Mouse (Mus musculus): ENCODE results near the gene Dhrs13. TPM values are rescaled to one million over a fixed set of nuclear protein-coding genes. Genes with fewer than 3 reads are reported as not detected.
A peak's percentile ranks its signal among the peaks of the same experiment; 100 is the strongest.
"Not testable (repeated sequence)": the region's sequence is repeated elsewhere in the genome, so short reads cannot be mapped to it uniquely, and the experiment has no call there.

Dhrs13 gene
- polyA plus RNA-seq, 1 experiment from 2014 or later, result 15.8 TPM

DNA sequence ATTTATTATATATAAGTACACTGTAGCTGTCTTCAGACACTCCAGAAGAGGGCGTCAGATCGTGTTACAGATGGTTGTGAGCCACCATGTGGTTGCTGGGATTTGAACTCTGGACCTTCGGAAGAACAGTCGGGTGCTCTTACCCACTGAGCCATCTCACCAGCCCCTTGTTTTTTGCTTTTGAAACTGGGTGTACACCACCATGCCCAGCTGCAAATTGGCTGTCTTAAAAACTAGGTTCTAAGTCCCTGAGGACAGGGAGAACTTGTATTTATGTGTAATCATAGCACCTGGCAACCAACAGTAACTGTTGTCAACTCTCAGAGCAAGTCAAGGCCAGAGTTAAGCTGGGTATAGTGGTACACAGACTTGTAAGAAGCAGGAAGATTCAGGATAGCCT, 16.6 kb downstream of the Dhrs13 start:
- H3K9me3 ChIP-seq (replicated peaks); H3K4me3 ChIP-seq; ATAC-seq (ENCODE audit: insufficient number of reproducible peaks, low FRiP score); H3K9ac ChIP-seq; H3K4me2 ChIP-seq; H3K27ac ChIP-seq (ENCODE audit: poor library complexity, severe bottlenecking); H3K27me3 ChIP-seq (replicated peaks): not testable (repeated sequence)
- 91% methylated on average over 4 of the region's 4 CpGs for WGBS
- Histone ChIP-seq H3K36me3 (peaks cover 32% of the 10 kb centered on the region), H3K4me1 (replicated peaks) (peaks cover 12% of the 10 kb centered on the region)

DNA sequence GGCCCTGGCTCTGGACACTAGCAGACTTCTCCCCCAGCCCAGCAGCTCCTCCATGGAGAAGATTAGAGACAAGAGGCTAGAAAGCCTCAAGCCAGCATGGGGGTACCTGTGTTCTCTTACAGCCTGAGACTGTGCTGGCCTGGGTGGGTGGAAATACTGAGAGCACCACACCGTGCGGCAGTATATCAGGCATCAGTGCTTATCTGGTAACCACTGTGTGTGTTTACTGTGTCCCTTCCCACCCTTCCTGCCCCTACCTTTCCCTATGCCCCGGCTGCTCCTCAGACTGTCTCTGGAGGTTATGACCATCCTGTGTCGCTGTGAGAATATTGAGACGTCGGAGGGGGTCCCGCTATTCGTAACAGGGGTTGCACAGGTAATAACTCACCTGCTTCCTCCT, 21.0 kb downstream of the Dhrs13 start:
- Histone ChIP-seq H3K4me1 (replicated peaks) (no peaks in the 10 kb centered on the region), H3K27ac (ENCODE audit: poor library complexity, severe bottlenecking) (no peak overlapping the region), H3K36me3 (peaks cover 65% of the 10 kb centered on the region), H3K27me3 (replicated peaks) (no peaks in the 10 kb centered on the region), H3K9ac (no peak overlapping the region), H3K4me3 (no peak overlapping the region), H3K9me3 (replicated peaks) (no peaks in the 10 kb centered on the region), H3K4me2 (no peak overlapping the region)
- 77% methylated on average over 8 of the region's 8 CpGs for WGBS
- no peak for ATAC-seq (ENCODE audit: insufficient number of reproducible peaks, low FRiP score)

DNA sequence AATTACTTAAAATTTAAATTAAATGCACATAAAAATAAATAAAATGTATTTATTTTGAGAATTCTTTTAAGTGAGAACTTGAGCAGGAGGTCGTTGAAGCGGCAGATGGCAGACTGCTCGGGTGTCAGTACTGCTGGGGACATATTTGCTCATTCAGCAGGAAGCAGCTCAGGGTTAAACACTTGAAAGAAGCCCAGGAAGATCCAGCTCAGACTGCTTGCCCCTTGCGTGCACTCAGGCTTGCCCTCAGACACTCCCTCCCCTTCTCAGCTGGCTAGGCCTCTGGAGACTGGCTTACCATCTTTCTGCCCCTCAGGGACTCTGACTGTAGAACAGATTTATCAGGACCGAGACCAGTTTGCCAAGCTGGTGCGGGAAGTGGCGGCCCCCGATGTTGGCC, 24.9 kb downstream of the Dhrs13 start:
- no peak overlapping the region for H3K27ac ChIP-seq (ENCODE audit: poor library complexity, severe bottlenecking)
- H3K9ac ChIP-seq, result no peak overlapping the region
- H3K36me3 ChIP-seq, result peaks cover 65% of the 10 kb centered on the region
- no peaks in the 10 kb centered on the region for H3K27me3 ChIP-seq (replicated peaks)
- peaks cover 5% of the 10 kb centered on the region; the same call in 1 of the 2 replicates for H3K4me1 ChIP-seq (replicated peaks)
- H3K4me2 ChIP-seq, result no peak overlapping the region
- H3K4me3 ChIP-seq, result no peak overlapping the region
- 85% methylated on average over 8 of the region's 8 CpGs for WGBS
- H3K9me3 ChIP-seq (replicated peaks), result no peaks in the 10 kb centered on the region
- ATAC-seq (ENCODE audit: insufficient number of reproducible peaks, low FRiP score), result no peak

DNA sequence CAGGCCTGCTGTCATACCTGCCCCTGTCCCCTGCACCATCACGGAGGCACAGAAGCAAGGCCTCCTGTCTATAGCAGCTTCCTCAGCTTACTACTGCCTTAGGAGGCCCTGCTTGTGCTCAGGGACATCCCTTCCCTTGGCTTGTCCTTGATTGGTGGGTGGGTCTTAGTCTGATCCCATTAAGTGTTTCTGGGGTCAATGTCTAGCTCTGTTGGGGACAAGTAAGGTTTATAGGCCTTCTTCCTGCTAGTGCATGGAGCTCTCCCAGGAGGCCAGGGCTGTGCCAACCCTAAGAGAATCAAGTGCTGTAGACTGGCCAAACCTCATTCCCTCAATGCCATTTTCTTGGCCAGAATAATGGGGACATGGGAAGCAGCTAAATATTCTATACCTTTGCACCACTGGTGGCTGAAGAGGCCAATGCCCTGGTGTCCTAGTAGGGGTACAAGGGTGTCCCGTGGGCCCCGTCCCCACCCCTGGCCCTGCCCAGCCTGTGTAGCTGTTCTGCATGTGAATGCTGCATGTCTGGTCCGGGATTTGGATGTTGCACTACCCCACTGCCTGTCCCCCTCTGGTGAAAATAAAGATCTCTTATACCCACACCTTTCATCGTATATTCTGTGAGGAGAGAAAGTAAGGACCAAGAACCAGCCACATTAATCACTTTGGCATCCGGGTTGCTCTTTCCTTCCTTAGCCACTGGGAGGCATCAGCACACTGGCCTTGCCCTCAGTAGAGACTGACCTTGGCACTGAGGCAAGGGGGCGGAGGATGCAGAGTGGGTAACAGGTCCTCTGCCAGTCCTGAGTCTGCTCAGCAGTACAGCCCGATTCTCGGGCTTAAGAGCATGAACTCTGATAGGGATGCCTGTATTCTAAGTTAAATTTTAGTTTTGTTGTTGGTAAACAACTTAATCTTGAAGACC, 28.0 kb downstream of the Dhrs13 start:
- Histone ChIP-seq H3K4me1 (replicated peaks) (peaks cover 6% of the 10 kb centered on the region; the same call in 1 of the 2 replicates), H3K36me3 (peaks cover 47% of the 10 kb centered on the region), H3K9me3 (replicated peaks) (no peaks in the 10 kb centered on the region), H3K27ac (ENCODE audit: poor library complexity, severe bottlenecking) (no peak overlapping the region), H3K4me2 (no peak overlapping the region), H3K27me3 (replicated peaks) (no peaks in the 10 kb centered on the region), H3K9ac (no peak overlapping the region), H3K4me3 (no peak overlapping the region)
- ATAC-seq (ENCODE audit: insufficient number of reproducible peaks, low FRiP score), result peak; percentile 79
- WGBS, result 51% methylated on average over 9 of the region's 9 CpGs

DNA sequence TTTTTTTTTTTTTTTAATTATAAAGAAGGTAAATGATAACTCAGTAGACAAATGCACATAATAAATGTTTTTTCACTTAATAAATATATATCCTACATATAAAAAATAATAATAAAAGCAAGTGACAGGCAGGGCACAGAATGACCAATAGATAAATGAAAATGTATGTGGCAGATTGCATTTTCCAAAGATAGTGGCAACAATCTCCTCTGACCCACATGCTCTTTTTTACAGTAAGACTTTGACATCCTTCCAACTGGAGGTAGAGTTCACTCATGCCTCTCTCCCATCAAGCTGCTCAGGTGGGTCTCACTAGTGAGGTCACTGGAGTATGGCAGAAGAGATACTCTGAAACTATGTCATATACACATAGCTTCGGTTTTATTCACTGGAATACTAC, 30.5 kb downstream of the Dhrs13 start:
- Histone ChIP-seq H3K4me2 (no peak overlapping the region), H3K27me3 (replicated peaks) (no peaks in the 10 kb centered on the region), H3K4me3 (no peak overlapping the region), H3K9me3 (replicated peaks) (no peaks in the 10 kb centered on the region), H3K36me3 (peaks cover 25% of the 10 kb centered on the region), H3K9ac (no peak overlapping the region), H3K4me1 (replicated peaks) (peaks cover 6% of the 10 kb centered on the region; the same call in 1 of the 2 replicates), H3K27ac (ENCODE audit: poor library complexity, severe bottlenecking) (no peak overlapping the region)
- no peak for ATAC-seq (ENCODE audit: insufficient number of reproducible peaks, low FRiP score)
- 70% methylated on average over 1 of the region's 1 CpGs for WGBS

DNA sequence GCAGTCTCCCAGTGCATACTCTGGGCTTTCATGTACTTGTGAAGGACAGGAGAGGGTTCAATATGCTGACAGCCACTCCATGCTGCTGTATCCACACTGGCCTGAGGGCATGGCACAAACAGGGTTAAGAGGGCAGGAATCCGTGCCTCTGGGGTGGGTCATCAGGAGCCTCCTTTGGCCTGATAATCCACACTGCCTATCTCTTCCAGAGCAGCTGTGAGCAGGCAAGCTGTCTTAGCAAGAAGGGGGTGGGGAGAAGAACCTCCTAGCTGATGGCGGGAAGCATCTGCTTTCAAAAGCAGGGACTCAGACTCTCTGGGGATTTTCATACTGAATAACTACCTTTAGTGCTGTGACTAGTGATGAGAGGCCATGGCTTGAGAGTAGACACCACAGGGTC, 33.8 kb downstream of the Dhrs13 start:
- Histone ChIP-seq H3K4me2 (no peak overlapping the region), H3K4me3 (no peak overlapping the region), H3K9ac (no peak overlapping the region), H3K27me3 (replicated peaks) (no peaks in the 10 kb centered on the region), H3K9me3 (replicated peaks) (no peaks in the 10 kb centered on the region), H3K36me3 (no peaks in the 10 kb centered on the region), H3K27ac (ENCODE audit: poor library complexity, severe bottlenecking) (no peak overlapping the region), H3K4me1 (replicated peaks) (peaks cover 11% of the 10 kb centered on the region)
- peak; percentile 74 for ATAC-seq (ENCODE audit: insufficient number of reproducible peaks, low FRiP score)
- 31% methylated on average over 2 of the region's 2 CpGs for WGBS

DNA sequence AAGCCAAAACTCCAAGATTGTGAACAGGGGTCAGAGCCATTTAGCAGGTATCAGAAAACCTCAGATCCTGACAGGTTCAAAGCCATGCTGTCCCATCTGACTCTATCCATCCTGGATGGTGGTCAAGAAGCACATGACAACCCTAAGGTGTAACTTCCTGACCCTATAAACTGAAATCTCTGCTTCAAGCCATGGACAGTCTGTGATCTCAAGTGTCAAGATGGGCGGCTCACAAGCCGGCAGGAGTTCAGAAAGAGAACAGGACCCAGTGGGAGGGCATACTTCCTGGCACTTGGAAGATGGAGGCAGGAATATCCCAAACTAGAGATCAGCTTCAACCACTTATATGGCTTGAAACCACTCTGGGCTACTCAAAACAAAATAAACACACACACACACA, 34.6 kb downstream of the Dhrs13 start:
- 0 out of 2 replicates have a peak overlapping the region, but pooled peaks have one; percentile 0 for H3K4me2 ChIP-seq
- ATAC-seq (ENCODE audit: insufficient number of reproducible peaks, low FRiP score), result no peak
- peaks cover 11% of the 10 kb centered on the region for H3K4me1 ChIP-seq (replicated peaks)
- no peak overlapping the region for H3K4me3 ChIP-seq
- 60% methylated on average over 2 of the region's 2 CpGs for WGBS
- H3K9ac ChIP-seq, result no peak overlapping the region
- peaks cover 1% of the 10 kb centered on the region; the same call in 1 of the 2 replicates for H3K36me3 ChIP-seq
- H3K27ac ChIP-seq (ENCODE audit: poor library complexity, severe bottlenecking), result no peak overlapping the region
- no peaks in the 10 kb centered on the region for H3K27me3 ChIP-seq (replicated peaks)
- no peaks in the 10 kb centered on the region for H3K9me3 ChIP-seq (replicated peaks)

DNA sequence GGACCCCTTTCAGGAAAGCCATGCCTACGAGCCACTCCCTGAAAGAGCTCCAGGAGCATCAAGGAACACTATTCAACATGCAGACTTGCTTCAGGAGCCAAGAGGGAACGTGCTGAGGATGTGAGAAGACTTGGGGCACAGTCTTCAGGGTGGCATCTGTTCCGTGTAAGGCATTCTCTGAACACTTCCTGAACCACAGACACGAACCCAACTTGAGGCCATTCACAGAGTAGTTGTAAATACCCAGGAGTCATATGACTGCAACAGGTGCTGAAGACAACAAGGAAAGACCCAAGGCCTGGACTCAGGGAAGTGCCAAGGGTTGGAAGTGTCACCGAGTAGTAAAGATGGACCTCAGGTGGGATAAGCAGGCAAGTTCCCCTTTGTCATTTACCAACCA, 35.5 kb downstream of the Dhrs13 start:
- no peak overlapping the region for H3K4me2 ChIP-seq
- ATAC-seq (ENCODE audit: insufficient number of reproducible peaks, low FRiP score), result no peak
- H3K36me3 ChIP-seq, result peaks cover 10% of the 10 kb centered on the region
- no peak overlapping the region for H3K27ac ChIP-seq (ENCODE audit: poor library complexity, severe bottlenecking)
- peaks cover 12% of the 10 kb centered on the region for H3K4me1 ChIP-seq (replicated peaks)
- no peak overlapping the region for H3K4me3 ChIP-seq
- no peaks in the 10 kb centered on the region for H3K9me3 ChIP-seq (replicated peaks)
- 75% methylated on average over 5 of the region's 5 CpGs for WGBS
- H3K9ac ChIP-seq, result no peak overlapping the region
- H3K27me3 ChIP-seq (replicated peaks), result no peaks in the 10 kb centered on the region

DNA sequence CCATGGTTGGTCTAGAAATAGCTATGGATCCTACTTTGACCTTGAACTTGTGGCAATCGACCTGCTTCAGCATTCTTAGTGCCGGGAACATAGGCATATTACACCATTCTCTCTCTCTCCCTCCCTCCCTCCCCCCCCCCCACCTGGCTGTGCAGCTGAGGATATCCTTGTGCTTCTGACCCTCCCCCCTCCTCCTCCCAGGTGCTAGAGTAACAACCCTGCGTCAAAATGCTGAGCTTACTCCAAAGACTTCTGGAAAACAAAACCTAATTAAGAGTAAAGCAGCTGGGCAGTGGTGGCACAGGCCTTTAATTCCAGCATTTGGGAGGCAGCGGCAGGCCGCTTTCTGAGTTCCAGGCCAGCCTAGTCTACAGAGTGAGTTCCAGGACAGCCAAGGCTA, 37.0 kb downstream of the Dhrs13 start:
- Histone ChIP-seq H3K4me3 (no peak overlapping the region), H3K9me3 (replicated peaks) (no peaks in the 10 kb centered on the region), H3K4me2 (0 out of 2 replicates have a peak overlapping the region, but pooled peaks have one; percentile 22), H3K36me3 (peaks cover 24% of the 10 kb centered on the region), H3K27ac (ENCODE audit: poor library complexity, severe bottlenecking) (no peak overlapping the region; the same call in 1 of the 2 replicates), H3K4me1 (replicated peaks) (peaks cover 15% of the 10 kb centered on the region), H3K27me3 (replicated peaks) (no peaks in the 10 kb centered on the region), H3K9ac (no peak overlapping the region)
- 70% methylated on average over 5 of the region's 5 CpGs for WGBS
- no peak for ATAC-seq (ENCODE audit: insufficient number of reproducible peaks, low FRiP score)

DNA sequence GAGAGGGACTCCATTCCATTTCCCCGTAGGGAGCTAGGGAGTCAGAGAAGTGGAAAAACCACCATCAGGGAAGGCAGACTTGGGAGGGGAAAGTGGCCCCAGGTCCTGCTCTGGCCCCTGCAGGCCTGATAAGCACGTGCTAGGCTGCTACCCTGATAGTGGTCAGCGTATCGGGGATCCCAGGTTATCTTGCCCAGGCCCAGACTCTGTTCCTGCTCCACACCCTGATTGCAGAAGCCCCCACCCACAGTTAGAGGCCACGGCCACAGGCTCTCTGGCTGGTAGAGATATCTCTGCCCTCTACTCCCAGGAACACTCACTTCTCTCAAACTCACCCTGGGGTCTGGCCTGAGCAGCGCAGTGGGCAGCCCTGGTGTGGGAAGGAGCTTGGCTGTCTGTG, 37.6 kb downstream of the Dhrs13 start:
- Histone ChIP-seq H3K4me1 (replicated peaks) (peaks cover 15% of the 10 kb centered on the region), H3K4me3 (no peak overlapping the region), H3K36me3 (peaks cover 29% of the 10 kb centered on the region), H3K9ac (no peak overlapping the region), H3K4me2 (peak overlapping the region; percentile 22; the same call in 1 of the 2 replicates), H3K9me3 (replicated peaks) (no peaks in the 10 kb centered on the region), H3K27me3 (replicated peaks) (no peaks in the 10 kb centered on the region), H3K27ac (ENCODE audit: poor library complexity, severe bottlenecking) (peak overlapping the region; percentile 39)
- WGBS, result 26% methylated on average over 6 of the region's 6 CpGs
- ATAC-seq (ENCODE audit: insufficient number of reproducible peaks, low FRiP score), result peak; percentile 84

DNA sequence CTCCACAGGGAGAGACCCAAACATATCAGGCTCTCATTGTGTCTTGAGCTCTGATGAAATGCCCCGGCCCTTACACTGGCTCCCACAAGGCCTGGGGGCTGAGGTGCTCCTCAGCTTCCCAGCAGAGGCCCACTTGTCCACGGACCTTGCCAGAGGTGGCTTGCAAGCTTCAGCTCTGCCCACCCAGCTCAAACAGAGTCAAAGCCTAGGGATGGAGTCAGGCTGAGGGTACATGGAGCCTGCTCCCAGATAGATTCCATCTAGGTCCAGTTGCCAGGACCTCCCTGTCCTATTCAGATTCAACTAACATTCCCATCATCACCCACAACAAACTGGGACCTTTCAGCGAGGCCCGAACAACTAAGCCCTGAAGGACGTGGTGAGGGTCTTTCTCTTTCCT, 39.9 kb downstream of the Dhrs13 start:
- Histone ChIP-seq H3K9ac (0 out of 2 replicates have a peak overlapping the region, but pooled peaks have one; percentile 11), H3K36me3 (peaks cover 51% of the 10 kb centered on the region), H3K27ac (ENCODE audit: poor library complexity, severe bottlenecking) (peak overlapping the region; percentile 72), H3K27me3 (replicated peaks) (no peaks in the 10 kb centered on the region), H3K4me2 (peak overlapping the region; percentile 48; the same call in 1 of the 2 replicates), H3K9me3 (replicated peaks) (no peaks in the 10 kb centered on the region), H3K4me1 (replicated peaks) (peaks cover 15% of the 10 kb centered on the region), H3K4me3 (peak overlapping the region; percentile 31)
- WGBS, result 51% methylated on average over 5 of the region's 5 CpGs
- ATAC-seq (ENCODE audit: insufficient number of reproducible peaks, low FRiP score), result no peak

Measured in heart, embryonic 12.5 days (tissue).